Comparison of ENCODE assay signal across 8 mouse cellular contexts in genomic region chr9:108263690-108264190, GRCm38 (mm10). TPM values are rescaled to one million over a fixed set of nuclear protein-coding genes. Genes with fewer than 3 reads are reported as not detected.
DNase-seq lines count a peak whose midpoint lies in the region; ATAC-seq and TF ChIP-seq lines count a peak whose summit lies in the region.

Gene Dag1 (minus strand): TSS chr9:108263958.

- under 1% methylated on average over 41 of the region's 71 CpGs for WGBS in forebrain, embryonic 15.5 days
- under 1% methylated on average over 71 of the region's 71 CpGs for WGBS in lung, adult 2 months

- H3K4me2 ChIP-seq in forebrain, embryonic 15.5 days (replicated peaks), result peak within 1 kb of the TSS; percentile 70

- H3K4me1 ChIP-seq in forebrain, embryonic 15.5 days, result peaks cover 28% of the 10 kb centered on the region
- peaks cover 13% of the 10 kb centered on the region for H3K4me1 ChIP-seq in lung, adult 2 months (ENCODE audit: control insufficient read depth, insufficient read depth, low read length)

- peak within 1 kb of the TSS; percentile 93 for H3K27ac ChIP-seq in forebrain, embryonic 15.5 days (replicated peaks)

- peak; percentile 98 for DNase-seq in ES-CJ7 (ENCODE audit: low read depth, low spot score)
- peak; percentile 98 for DNase-seq in cerebellum, adult 11 months
- peak; percentile 95 for DNase-seq in heart, postnatal 25 days (ENCODE audit: low spot score)
- peak; percentile 98 for DNase-seq in layer of hippocampus, adult 18-20 months (ENCODE audit: low spot score in 2 of 2)
- DNase-seq in lung, adult 2 months, result peak; percentile 99
- peak; percentile 91 to 93 for DNase-seq in thymus, adult 18-20 months

- peak; percentile 99 for ATAC-seq in forebrain, embryonic 15.5 days (replicated peaks)
- peak; percentile 80 for ATAC-seq in neutrophil, adult 5-6 weeks (ENCODE audit: extremely low read depth, insufficient number of reproducible peaks, low FRiP score, poor library complexity, severe bottlenecking)

- H3K9me3 ChIP-seq in forebrain, embryonic 15.5 days, result no peaks in the 10 kb centered on the region

- intact Hi-C loops in heart, postnatal 25 days (cut with DNase I), result loop anchor here (2.0 kb wide), 1 partner anchor 17 kb away; no protein-coding TSS in a partner anchor

- TF ChIP-seq CTCF in lung, adult 2 months (IDR thresholded peaks at IDR 0.05; ENCODE audit: insufficient read depth, low read length), result no peak

- peak; percentile 70 for TF ChIP-seq POLR2A in lung, adult 2 months (IDR thresholded peaks at IDR 0.05; ENCODE audit: borderline replicate concordance, extremely low read depth, low read depth, low read length)

- H3K36me3 ChIP-seq in forebrain, embryonic 15.5 days, result no peaks in the 10 kb centered on the region

- H3K27me3 ChIP-seq in forebrain, embryonic 15.5 days, result no peaks in the 10 kb centered on the region

- H3K4me3 ChIP-seq in forebrain, embryonic 15.5 days, result peak within 1 kb of the TSS; percentile 63
- H3K4me3 ChIP-seq in lung, adult 2 months (replicated peaks; ENCODE audit: extremely low read depth, low read depth, low read length), result peak within 1 kb of the TSS; percentile 85

- H3K9ac ChIP-seq in forebrain, embryonic 15.5 days (replicated peaks), result peak within 1 kb of the TSS; percentile 78

RNA-seq across cellular contexts. Expression of gene Dag1, which starts in this region (rescaled TPM):
- 53.5 and 53.6 TPM in 2 replicates for polyA plus RNA-seq in forebrain, embryonic 15.5 days (2015; fragmentation: Nextera tagmentation; extraction: Ambion mirVana)
- 100 to 1,000 TPM; 328 to 348 TPM for total RNA-seq in heart, postnatal 25 days (2021)
- 10 to 100 TPM; 73.4 to 75.4 TPM for total RNA-seq in layer of hippocampus, adult 18-20 months (2021)
- 125 and 170 TPM in 2 replicates for polyA plus RNA-seq in lung, adult 2 months (2012; rRNA removed)
- 12.2 and 13.9 TPM in 2 replicates for total RNA-seq in neutrophil, adult 5-6 weeks (2017)

Comparison
In these comparisons a context has a peak if more than half of its experiments do, and no peak if none do; other contexts are left out.
1. Peak in every context shown above with its lines: DNase-seq, ATAC-seq, H3K4me3 ChIP-seq and H3K27ac ChIP-seq.
2. RNA of gene Dag1 (total RNA-seq): 328 to 348 TPM in heart, postnatal 25 days; 73.4 to 75.4 TPM in layer of hippocampus, adult 18-20 months and 12.2 to 13.9 TPM in neutrophil, adult 5-6 weeks; every median in the first group is over 4 times any median in the second.